Mouse (Mus musculus) forebrain, embryonic 10.5 days (tissue): ENCODE data around the gene Degs2. TPM values are rescaled to one million over a fixed set of nuclear protein-coding genes. Genes with fewer than 3 reads are reported as not detected.

ENCODE experiments used
- DNase-seq: peaks from one replicate; pipeline ENCODE4 v3.0.0-alpha.2; 2017; ENCODE audit warnings: low spot score; ENCODE audit errors: extremely low spot score
- H3K27ac ChIP-seq: fragments of 300-500 bp; sonication (generic); 2 replicates; pipeline ENCODE4 v1.5.1; 2016; ENCODE audit warnings: mild to moderate bottlenecking
- H3K27me3 ChIP-seq: fragments of 300-500 bp; sonication (generic); 2 replicates; pipeline ENCODE4 v1.6.1; 2016; ENCODE audit warnings: mild to moderate bottlenecking; ENCODE audit not compliant: poor library complexity, severe bottlenecking
- H3K36me3 ChIP-seq: fragments of 300-500 bp; sonication (generic); replicated peaks from 2 replicates; pipeline ENCODE4 v1.6.1; 2016; ENCODE audit warnings: mild to moderate bottlenecking, moderate library complexity
- H3K4me1 ChIP-seq: fragments of 300-500 bp; sonication (generic); 2 replicates; pipeline ENCODE4 v1.6.1; 2016
- H3K4me3 ChIP-seq: fragments of 300-500 bp; sonication (generic); 2 replicates; pipeline ENCODE4 v1.5.1; 2016; ENCODE audit warnings: mild to moderate bottlenecking, moderate library complexity
- H3K9me3 ChIP-seq: fragments of 300-500 bp; sonication (generic); 2 replicates; pipeline ENCODE4 v1.6.1; 2016; ENCODE audit warnings: mild to moderate bottlenecking, moderate library complexity
- WGBS: fragments of 180-500 bp; shearing (Covaris S2); methylation state at CpG from one replicate; pipeline ENCODE4 v1.1.7; 2016; 5-methylcytosine and 5-hydroxymethylcytosine counted together
- polyA plus RNA-seq: library from polyadenylated mRNA; unstranded; fragments of >200 nt; fragmentation: Nextera tagmentation; extraction: Ambion mirVana; gene quantifications from 2 replicates; pipeline ENCODE4 v1.2.1, GENCODE M21; 2016

Degs2 gene
- polyA plus RNA-seq, 1 experiment from 2014 or later, result 1.7 TPM

- WGBS, result 87% methylated on average over 1 of the region's 1 CpGs
- Histone ChIP-seq H3K36me3 (peaks cover 15% of the 10 kb centered on the region), H3K4me3 (no peak overlapping the region), H3K27ac (no peak overlapping the region), H3K4me1 (peaks cover 18% of the 10 kb centered on the region; the same call in 1 of the 2 replicates), H3K9me3 (no peaks in the 10 kb centered on the region), H3K27me3 (no peaks in the 10 kb centered on the region)
- no peak for DNase-seq
These were observed 7.9 kb downstream of the Degs2 start for GRCm38 (mm10) chr12:108694223-108694622.

DNA sequence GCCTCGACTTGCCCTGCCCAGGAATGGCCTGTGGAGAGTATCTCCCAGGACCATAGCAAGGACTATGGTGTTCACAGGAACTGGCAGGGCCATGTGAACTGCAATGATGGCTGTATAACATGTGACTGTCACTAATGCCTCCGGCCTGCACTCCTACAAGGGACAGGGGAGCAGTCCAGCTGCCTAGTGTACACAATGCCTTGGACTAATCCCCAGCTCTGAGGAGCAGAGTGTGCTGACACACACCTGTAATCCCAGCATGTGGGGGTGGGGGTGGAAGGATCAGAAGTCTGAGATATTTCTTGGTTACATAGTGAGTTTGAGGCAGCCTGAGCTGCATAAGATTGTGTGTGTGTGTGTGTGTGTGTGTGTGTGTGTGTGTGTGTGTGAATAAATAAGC, 8.5 kb downstream of the Degs2 start:
- Histone ChIP-seq H3K4me1 (peaks cover 13% of the 10 kb centered on the region; the same call in 1 of the 2 replicates), H3K27me3 (no peaks in the 10 kb centered on the region), H3K27ac (no peak overlapping the region), H3K9me3 (no peaks in the 10 kb centered on the region), H3K36me3 (peaks cover 21% of the 10 kb centered on the region), H3K4me3 (no peak overlapping the region)
- no peak for DNase-seq
- WGBS, result 81% methylated on average over 2 of the region's 2 CpGs

- Histone ChIP-seq H3K9me3 (no peaks in the 10 kb centered on the region), H3K4me1 (peaks cover 13% of the 10 kb centered on the region; the same call in 1 of the 2 replicates), H3K27ac (no peak overlapping the region), H3K27me3 (no peaks in the 10 kb centered on the region), H3K36me3 (peaks cover 52% of the 10 kb centered on the region), H3K4me3 (no peak overlapping the region)
- 89% methylated on average over 9 of the region's 9 CpGs for WGBS
- no peak for DNase-seq
These were observed 11.6 kb downstream of the Degs2 start for GRCm38 (mm10) chr12:108690529-108690928.

GRCm38 (mm10) chr12:108689167-108689566, 12.9 kb downstream of the Degs2 start:
- WGBS, result 89% methylated on average over 9 of the region's 9 CpGs
- peaks cover 64% of the 10 kb centered on the region for H3K36me3 ChIP-seq
- H3K27me3 ChIP-seq, result no peaks in the 10 kb centered on the region

DNA sequence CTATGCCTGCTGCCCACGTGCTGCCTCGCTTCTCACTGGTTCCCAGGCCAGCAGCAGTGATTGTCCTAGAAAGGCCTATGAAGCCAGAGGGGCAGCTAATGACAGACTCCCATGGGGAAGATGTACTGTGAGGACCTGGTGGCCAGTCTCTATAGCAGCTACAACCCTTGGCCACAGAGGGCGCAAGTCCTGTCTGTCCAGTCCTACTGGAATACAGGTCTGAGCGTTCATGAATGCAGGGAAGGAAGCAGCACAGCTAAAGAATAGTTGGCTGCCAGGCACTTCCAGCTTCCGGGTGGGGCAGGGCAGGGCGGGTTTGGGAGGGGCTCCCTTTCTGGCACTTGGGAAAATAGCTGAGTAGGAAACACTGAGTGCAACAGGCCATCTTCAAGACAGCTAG, 15.2 kb downstream of the Degs2 start:
- 76% methylated on average over 6 of the region's 6 CpGs for WGBS
- H3K36me3 ChIP-seq, result peaks cover 87% of the 10 kb centered on the region
- 0 out of 2 replicates have a peak, but pooled peaks cover 3% of the 10 kb centered on the region for H3K4me1 ChIP-seq
- no peak overlapping the region for H3K27ac ChIP-seq
- DNase-seq, result no peak
- H3K27me3 ChIP-seq, result no peaks in the 10 kb centered on the region
- no peak overlapping the region for H3K4me3 ChIP-seq
- no peaks in the 10 kb centered on the region for H3K9me3 ChIP-seq

More at GRCm38 (mm10) chr12:108689167-108689566, 12.9 kb downstream of the Degs2 start:
- H3K9me3 ChIP-seq, result no peaks in the 10 kb centered on the region
- H3K4me3 ChIP-seq, result no peak overlapping the region
- DNase-seq, result no peak
- no peak overlapping the region for H3K27ac ChIP-seq
- H3K4me1 ChIP-seq, result peaks cover 7% of the 10 kb centered on the region; the same call in 1 of the 2 replicates

GRCm38 (mm10) chr12:108686463-108686862, 15.7 kb downstream of the Degs2 start:
- DNase-seq, result no peak
- 83% methylated on average over 6 of the region's 6 CpGs for WGBS
- Histone ChIP-seq H3K4me1 (0 out of 2 replicates have a peak, but pooled peaks cover 3% of the 10 kb centered on the region), H3K4me3 (no peak overlapping the region), H3K36me3 (peaks cover 91% of the 10 kb centered on the region), H3K27me3 (no peaks in the 10 kb centered on the region), H3K27ac (no peak overlapping the region), H3K9me3 (no peaks in the 10 kb centered on the region)

- Histone ChIP-seq H3K36me3 (peaks cover 97% of the 10 kb centered on the region), H3K27ac (no peak overlapping the region), H3K27me3 (no peaks in the 10 kb centered on the region), H3K4me3 (no peak overlapping the region), H3K4me1 (no peaks in the 10 kb centered on the region), H3K9me3 (no peaks in the 10 kb centered on the region)
- 93% methylated on average over 13 of the region's 13 CpGs for WGBS
- DNase-seq, result no peak
These were observed 19.7 kb downstream of the Degs2 start for GRCm38 (mm10) chr12:108682240-108683023.

- H3K36me3 ChIP-seq, result peaks cover 97% of the 10 kb centered on the region
These were observed 21.3 kb downstream of the Degs2 start for GRCm38 (mm10) chr12:108680861-108681260.

GRCm38 (mm10) chr12:108678366-108678765, 23.7 kb downstream of the Degs2 start:
- Histone ChIP-seq H3K27me3 (no peaks in the 10 kb centered on the region), H3K4me3 (no peak overlapping the region), H3K4me1 (no peaks in the 10 kb centered on the region), H3K36me3 (peaks cover 96% of the 10 kb centered on the region), H3K9me3 (no peaks in the 10 kb centered on the region), H3K27ac (no peak overlapping the region)
- WGBS, result 90% methylated on average over 4 of the region's 4 CpGs
- no peak for DNase-seq

More at GRCm38 (mm10) chr12:108680861-108681260, 21.3 kb downstream of the Degs2 start:
- H3K4me3 ChIP-seq, result no peak overlapping the region
- no peak for DNase-seq
- no peaks in the 10 kb centered on the region for H3K27me3 ChIP-seq
- no peaks in the 10 kb centered on the region for H3K4me1 ChIP-seq
- H3K27ac ChIP-seq, result no peak overlapping the region
- H3K9me3 ChIP-seq, result no peaks in the 10 kb centered on the region
- WGBS, result 92% methylated on average over 8 of the region's 8 CpGs

DNA sequence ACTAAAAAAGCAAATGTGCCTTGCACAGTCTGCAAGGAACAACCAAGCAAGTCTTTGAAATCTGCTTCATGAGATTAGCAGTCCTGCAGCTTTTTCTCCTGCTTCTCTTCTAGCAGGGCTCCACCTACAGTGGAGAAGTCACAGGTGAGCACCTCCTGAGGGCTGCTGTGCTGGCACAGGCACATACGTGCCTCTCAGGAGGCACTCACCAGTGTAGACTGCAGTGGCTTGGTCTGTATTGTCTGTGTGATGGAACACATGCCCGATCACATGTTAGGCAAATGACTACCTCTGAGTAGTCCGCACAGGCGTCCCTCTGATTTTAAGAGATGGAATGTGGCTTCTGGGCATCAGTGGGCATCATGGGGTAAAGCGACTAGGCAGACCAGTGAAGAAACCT, 25.0 kb downstream of the Degs2 start:
- Histone ChIP-seq H3K4me1 (no peaks in the 10 kb centered on the region), H3K27me3 (no peaks in the 10 kb centered on the region), H3K27ac (no peak overlapping the region), H3K9me3 (no peaks in the 10 kb centered on the region), H3K36me3 (peaks cover 95% of the 10 kb centered on the region), H3K4me3 (no peak overlapping the region)
- no peak for DNase-seq
- WGBS, result 94% methylated on average over 5 of the region's 5 CpGs

GRCm38 (mm10) chr12:108675614-108676401, 26.3 kb downstream of the Degs2 start:
- H3K36me3 ChIP-seq, result peaks cover 94% of the 10 kb centered on the region
- H3K9me3 ChIP-seq, result no peaks in the 10 kb centered on the region
- WGBS, result 88% methylated on average over 8 of the region's 8 CpGs
- H3K4me1 ChIP-seq, result no peaks in the 10 kb centered on the region
- no peaks in the 10 kb centered on the region for H3K27me3 ChIP-seq
- no peak overlapping the region for H3K27ac ChIP-seq
- DNase-seq, result no peak
- no peak overlapping the region for H3K4me3 ChIP-seq

GRCm38 (mm10) chr12:108674916-108675315, 27.2 kb downstream of the Degs2 start:
- no peak for DNase-seq
- H3K36me3 ChIP-seq, result peaks cover 95% of the 10 kb centered on the region
- H3K4me1 ChIP-seq, result no peaks in the 10 kb centered on the region
- H3K27ac ChIP-seq, result no peak overlapping the region
- H3K4me3 ChIP-seq, result no peak overlapping the region
- no peaks in the 10 kb centered on the region for H3K9me3 ChIP-seq
- no peaks in the 10 kb centered on the region for H3K27me3 ChIP-seq
- WGBS, result 95% methylated on average over 2 of the region's 2 CpGs

DNA sequence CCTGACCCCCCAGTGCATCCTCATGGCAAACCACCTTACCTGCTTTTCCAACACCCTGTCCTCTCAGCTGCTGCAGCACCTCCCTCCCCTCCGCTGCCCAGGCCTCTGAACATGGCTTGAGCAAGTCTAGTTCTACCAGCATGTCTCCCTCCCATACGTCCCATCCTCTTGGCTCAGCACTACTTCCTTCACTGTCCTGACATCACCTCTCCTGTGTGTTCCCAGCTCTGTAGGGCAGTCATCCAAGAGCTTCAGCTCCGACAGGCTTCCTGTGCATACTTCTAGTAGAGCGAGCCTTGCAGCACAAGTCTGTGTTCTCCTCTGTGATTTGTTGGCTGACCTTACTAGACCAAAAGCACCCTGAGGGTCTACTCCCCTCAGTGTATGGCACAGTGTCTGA, 27.6 kb downstream of the Degs2 start:
- Histone ChIP-seq H3K4me1 (no peaks in the 10 kb centered on the region), H3K36me3 (peaks cover 95% of the 10 kb centered on the region), H3K4me3 (no peak overlapping the region), H3K27me3 (no peaks in the 10 kb centered on the region), H3K9me3 (no peaks in the 10 kb centered on the region), H3K27ac (no peak overlapping the region)
- no peak for DNase-seq
- WGBS, result 95% methylated on average over 4 of the region's 4 CpGs
